Mouse (Mus musculus) MEL (cell line): ENCODE results near the gene Gm21149. TPM values are rescaled to one million over a fixed set of nuclear protein-coding genes. Genes with fewer than 3 reads are reported as not detected.

Source experiments
- polyA plus RNA-seq, 2 experiments: library from polyadenylated mRNA; stranded (reverse) in 1 of 2; unstranded in 1 of 2; fragments of >175 nt in 1 of 2; fragments of >200 nt in 1 of 2; gene quantifications; 2 replicates each; pipeline versions ENCODE4 v1.2.1 to v1.2.4; 2012; ENCODE audit warnings: low replicate concordance in 2 of 2, low read depth in 1 of 2; ENCODE audit not compliant: insufficient read length in 2 of 2, insufficient read depth in 1 of 2, missing spikeins in 1 of 2
- total RNA-seq: library from RNA; depleted of rRNA; stranded (reverse); fragments of 300-350 nt; gene quantifications from 2 replicates; pipeline ENCODE4 v1.2.3, GENCODE M21; 2012; rRNA removed

Gm21149 gene
- total and polyA plus RNA-seq, 3 experiments, result not detected

Other genes starting within 250 kb of the Gm21149 start
- not detected in 2 replicates for gene Gm21190, start 52.7 kb upstream of the Gm21149 start, total RNA-seq
- gene Gm21190, start 52.7 kb upstream of the Gm21149 start, polyA plus RNA-seq, result not detected
- gene Gm21083, start 100.8 kb upstream of the Gm21149 start, total RNA-seq, result not detected in 2 replicates
- not detected for gene Gm21083, start 100.8 kb upstream of the Gm21149 start, polyA plus RNA-seq
- gene Speer4d, start 142.5 kb upstream of the Gm21149 start, total RNA-seq, result not detected in 2 replicates
- not detected for gene Speer4d, start 142.5 kb upstream of the Gm21149 start, polyA plus RNA-seq
- not detected in 2 replicates for gene 4930572O03Rik, start 180.5 kb upstream of the Gm21149 start, total RNA-seq
- gene 4930572O03Rik, start 180.5 kb upstream of the Gm21149 start, polyA plus RNA-seq, result not detected
- gene Speer4c, start 237.7 kb upstream of the Gm21149 start, total RNA-seq, result not detected in 2 replicates
- not detected for gene Speer4c, start 237.7 kb upstream of the Gm21149 start, polyA plus RNA-seq